Mouse (Mus musculus) embryo, embryonic 10.5 days (tissue): ENCODE data around the gene Gm20388.
"Not testable (repeated sequence)": the region's sequence is repeated elsewhere in the genome, so short reads cannot be mapped to it uniquely, and the experiment has no call there.

Experiments
- DNase-seq: peaks from one replicate; pipeline ENCODE4 v3.0.0-alpha.2; 2015; ENCODE audit warnings: low spot score

Gm20388 gene

DNA sequence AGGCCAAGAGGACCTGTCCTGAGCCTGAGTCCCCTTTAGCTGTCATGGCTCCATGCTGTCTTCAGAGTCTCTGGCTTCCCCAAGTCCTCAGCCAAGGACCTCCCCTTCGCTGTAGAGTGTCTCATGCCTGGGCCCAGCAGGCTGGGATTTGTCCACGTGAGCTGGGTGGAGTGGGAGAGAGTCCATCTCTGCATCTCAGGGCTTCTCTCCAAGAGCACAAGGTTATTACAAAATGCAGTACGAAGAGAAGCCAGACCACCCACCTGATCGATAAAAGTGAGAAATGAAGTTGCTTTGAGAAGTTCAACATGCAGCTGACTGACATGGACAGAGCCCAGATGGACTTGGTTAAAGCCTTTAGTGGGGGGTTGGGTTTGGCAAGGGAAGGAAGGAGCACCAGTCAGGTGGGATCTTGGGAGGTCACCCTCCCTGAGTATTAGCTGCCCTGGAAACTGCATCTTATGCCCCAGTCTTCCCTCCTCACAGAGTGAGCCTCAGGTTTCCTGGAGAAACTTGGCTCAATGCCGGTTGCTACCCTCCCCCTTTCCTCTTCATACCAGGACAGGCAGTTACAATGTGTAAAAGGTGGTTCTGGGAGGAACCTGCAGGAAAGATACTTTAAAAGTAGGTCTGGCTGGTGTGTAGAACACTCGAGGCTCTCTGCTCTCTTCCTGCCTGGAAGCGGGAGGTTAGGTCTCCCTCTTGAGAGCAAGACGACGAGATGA, 2705.7 kb downstream of the Gm20388 start:
- no peak for DNase-seq

- DNase-seq = peak; percentile 87
These were observed 2707.4 kb downstream of the Gm20388 start for GRCm38 (mm10) chr8:122617947-122618546.

DNA sequence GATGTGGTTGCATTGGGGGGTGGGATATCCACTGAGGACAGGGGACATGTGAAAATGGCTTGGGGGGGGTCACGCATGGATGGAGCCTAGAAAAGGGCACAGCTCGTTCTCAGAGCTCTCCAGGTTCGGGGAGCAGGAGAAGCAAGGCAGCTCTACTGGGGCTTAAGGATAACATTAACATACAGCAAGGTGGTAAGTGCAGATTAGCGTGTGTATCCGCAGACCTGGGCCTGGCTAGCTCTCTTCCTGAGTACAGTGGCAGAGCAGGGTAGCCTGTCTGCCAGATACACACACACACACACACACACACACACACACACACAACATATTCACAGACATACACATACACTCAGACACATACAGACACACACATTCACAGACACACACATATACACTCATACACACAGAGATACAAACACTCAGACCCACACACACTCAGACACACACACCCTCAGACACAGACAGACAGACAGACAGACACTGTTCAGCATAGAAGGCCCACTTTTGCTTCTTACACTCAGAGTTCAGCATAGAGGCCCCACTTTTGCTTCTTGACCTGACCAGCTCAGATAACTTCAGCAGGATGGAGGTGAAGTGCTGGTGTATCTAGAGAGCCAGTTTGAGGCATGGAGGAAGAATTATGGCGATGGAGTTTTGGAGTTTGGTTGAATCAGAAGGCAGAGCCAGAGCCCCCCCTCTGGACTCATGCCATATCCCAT, 2708.2 kb downstream of the Gm20388 start:
- no peak for DNase-seq

- DNase-seq = no peak
These were observed 2709.8 kb downstream of the Gm20388 start for GRCm38 (mm10) chr8:122620446-122620845.

GRCm38 (mm10) chr8:122622727-122623126, 2712.1 kb downstream of the Gm20388 start, which contains the start of gene Pabpn1l:
Pabpn1l (minus strand) TSS chr8:122622739.
- no peak for DNase-seq

DNA sequence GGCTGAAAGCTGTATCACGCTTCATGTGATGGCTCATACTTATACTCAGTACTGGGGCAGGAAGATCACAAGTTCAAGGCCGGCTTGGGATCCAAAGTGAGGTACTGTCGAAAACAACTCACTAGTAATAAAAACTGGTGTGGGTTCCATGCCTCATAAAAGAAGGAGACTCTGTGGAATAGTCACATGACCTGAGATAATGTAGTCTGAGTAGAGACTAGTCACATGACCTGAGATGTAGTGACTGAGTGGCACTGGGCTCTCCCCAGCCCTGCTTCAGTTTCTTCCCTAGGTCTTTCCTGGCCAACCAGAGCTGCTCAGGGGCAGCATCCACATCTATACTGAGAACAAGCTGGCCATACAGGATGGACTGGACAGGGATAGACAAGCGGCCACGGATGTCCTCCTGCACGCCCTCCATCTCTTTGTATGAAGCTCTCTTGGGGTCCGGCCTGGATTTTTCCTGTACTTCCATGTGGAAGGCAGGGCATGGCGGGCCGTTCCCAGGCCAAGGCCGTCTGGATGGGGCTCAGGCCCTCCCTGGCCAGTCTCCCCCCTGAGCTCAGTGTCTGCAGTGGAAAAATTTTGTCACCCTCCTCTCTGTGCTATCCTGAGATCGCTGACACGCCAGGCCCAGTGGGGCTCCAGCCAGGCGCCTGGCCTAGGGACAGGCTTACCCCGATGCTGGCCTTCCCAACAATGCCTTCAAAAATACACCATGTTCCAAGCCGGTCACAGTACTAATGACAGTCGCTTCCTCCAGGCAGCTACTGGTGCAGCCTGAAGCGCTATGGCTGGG, 2713.4 kb downstream of the Gm20388 start:
- DNase-seq = no peak

GRCm38 (mm10) chr8:122624653-122625052, 2714.0 kb downstream of the Gm20388 start:
- no peak for DNase-seq

- DNase-seq = no peak
These were observed 2715.2 kb downstream of the Gm20388 start for GRCm38 (mm10) chr8:122625811-122626210.

DNA sequence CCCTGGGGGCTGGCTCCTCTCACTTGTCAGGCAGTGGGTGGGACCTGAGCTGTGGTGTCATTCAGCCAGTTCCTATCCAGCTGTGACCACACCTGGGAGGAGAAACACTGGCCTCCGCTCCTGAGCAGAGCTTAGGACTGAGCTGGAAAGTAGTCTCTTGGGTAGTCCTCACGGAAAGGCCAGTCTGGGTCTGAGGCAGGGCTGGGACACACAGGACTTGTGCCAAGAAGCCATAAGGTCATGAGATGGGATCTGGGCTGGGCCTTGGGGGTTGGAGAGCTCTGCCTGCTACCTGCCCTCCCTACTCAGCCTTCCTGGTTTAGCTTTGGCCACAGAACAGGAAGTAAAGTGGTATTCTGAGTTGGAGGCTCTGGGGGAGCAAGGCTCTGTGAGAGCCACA, 2716.3 kb downstream of the Gm20388 start:
- DNase-seq = no peak

DNA sequence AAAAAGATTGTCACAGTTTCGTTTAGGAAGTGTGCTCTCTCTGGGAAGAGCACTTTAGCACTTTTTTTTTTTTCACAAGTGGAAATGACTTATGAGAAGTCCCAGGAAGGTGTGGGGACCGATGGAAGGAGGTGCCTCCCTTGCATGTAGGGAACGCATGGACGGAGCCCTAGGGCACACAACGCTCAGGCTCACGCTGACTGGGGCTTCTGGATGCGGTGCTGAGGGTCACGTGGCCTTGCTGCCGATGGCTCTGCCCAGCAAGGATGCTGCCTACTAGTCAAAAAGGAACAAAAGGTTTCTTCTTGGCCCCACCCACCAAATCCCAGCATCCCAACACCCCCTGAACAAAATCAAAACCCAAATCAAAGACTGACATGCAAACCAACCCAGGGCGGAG, 2718.7 kb downstream of the Gm20388 start:
- DNase-seq = no peak

- DNase-seq = no peak
These were observed 2720.1 kb downstream of the Gm20388 start for GRCm38 (mm10) chr8:122630696-122631095.

DNA sequence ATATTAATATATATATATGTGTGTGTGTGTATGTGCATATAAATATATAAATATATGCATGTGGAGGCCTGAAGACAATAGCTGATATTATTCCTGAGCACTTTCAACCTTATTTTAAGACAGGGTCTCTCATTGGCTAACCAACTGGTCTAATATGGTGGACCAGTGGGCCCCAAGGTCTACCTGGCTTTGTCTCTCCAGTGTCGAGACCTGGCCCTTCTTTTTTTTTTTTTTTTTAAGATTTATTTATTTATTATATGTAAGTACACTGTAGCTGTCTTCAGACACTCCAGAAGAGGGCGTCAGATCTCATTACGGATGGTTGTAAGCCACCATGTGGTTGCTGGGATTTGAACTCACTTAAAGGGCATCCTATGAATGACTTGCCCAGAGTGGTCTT, 2721.5 kb downstream of the Gm20388 start:
- DNase-seq = not testable (repeated sequence)

GRCm38 (mm10) chr8:122633205-122633604, 2722.6 kb downstream of the Gm20388 start:
- DNase-seq = no peak

DNA sequence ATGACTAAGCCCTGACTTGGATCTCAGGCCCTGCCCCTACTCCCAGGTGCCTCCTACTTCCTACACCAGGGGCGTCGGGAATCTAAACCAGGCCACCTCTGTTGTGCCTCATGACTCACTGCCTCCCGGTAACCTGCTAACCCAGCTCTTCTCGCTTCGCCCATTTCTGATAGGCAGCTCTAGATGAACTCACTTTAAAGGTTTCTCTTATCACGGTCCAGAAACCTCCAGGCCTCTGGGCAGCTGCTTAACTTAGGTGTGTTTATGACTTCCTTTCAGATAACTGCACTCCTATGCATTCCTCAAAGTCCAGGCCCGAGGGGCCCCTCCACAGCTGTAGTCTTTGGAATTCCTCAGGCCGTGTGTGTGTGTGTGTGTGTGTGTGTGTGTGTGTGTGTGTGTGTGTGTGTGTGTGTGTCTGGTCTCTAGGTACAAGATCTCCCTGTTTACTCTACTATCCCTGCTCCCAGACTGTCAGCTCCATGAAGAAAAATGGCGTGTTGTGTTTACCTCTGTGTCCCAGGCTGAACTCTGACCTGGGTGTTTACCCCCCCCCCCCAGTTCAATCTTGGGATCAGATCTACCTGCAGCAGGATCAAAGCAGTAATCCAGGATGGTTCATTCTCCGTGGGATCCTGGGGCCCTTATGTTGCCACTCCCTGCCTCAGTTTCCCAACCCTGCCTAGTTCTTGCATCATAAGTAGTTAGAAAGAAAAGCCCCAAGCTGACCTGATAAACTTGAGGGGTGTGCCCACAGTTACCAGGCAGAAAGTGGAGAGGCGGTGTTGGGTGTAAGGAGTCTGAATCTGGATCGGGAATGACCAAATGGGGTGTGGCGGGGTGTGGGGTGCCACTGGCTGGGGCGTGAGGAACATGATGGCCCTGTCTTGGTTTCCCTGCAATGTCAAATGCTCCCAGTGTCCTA, 2725.5 kb downstream of the Gm20388 start:
- no peak for DNase-seq

- no peak for DNase-seq
These were observed 2726.1 kb downstream of the Gm20388 start for GRCm38 (mm10) chr8:122636803-122637175.

- no peak for DNase-seq
These were observed 2726.6 kb downstream of the Gm20388 start for GRCm38 (mm10) chr8:122637230-122637629.

GRCm38 (mm10) chr8:122638601-122639000, 2728.0 kb downstream of the Gm20388 start:
- no peak for DNase-seq

DNA sequence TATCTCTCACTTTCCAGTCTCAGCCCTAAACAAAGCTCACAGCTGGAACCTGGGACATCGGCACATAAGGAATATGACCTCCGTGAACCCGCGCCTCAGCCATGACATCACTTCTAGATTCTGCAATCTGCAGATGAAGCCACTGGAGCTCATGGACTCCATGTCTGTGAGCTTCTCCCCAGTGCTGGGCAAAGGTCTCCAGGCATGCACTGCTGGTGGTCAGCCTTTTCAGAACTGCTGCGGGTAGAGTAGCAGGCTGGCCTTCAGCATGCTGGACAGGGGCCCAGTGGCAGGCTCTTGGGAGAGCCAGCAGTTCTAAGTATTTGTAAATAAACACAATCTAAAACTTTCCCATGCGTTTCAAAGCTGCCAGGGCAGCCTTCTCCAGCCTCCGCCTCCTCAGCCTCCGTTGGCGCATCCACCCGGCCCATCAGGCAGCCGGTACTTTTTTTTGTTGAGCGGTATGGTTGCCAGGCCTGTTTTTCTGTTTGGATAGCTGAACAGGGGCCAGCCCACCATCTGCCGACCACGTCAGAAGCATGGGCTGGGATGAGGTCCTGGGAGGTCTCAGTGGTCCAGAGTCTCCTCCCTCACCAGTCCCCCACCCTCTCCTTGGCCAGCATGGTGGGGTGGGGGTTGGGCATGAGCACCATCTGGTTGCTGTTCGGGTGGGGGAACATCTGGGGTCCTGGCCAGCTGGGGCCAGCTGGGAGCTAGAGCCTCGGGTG, 2729.0 kb downstream of the Gm20388 start:
- peak; percentile 60 for DNase-seq

DNA sequence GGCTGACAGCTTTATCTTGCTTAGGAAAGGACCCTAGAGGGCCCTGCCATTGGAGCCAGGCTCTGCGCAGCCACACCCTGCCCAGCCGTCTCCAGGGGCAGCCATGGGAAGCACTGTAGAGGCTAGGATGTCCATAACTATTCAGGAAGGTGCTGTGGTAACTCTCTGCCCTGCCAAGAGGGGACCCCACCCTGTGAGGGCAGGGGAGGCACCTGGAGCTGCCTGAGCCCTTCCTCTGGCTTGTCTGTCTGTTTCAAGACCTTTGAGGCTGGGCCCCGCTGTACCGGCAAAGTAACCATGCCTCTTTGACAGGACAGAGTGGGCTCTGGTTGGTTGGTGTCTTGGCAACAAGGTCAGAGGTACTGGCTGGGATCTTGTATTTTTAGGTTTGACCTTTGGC, 2730.2 kb downstream of the Gm20388 start:
- no peak for DNase-seq

DNA sequence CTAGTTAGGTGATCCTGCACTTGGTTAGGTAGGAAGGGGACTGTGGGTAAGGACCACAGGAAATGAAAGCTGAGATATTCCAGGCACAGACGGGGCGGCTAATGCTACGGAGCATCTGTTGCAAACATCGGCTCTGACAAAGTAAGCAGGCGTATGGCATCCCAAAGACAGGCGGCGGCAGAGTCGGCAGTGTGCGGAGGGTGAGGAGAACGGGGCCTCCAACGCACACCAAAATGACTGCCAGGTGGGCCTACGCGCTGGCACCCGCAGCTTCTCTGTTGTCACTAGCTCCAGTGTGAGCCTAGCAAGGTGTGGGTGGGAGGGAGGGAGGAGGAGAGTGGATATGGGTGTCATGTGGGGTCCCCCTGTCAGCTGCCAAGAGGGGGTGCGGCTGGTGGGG, 2730.8 kb downstream of the Gm20388 start:
- no peak for DNase-seq

DNA sequence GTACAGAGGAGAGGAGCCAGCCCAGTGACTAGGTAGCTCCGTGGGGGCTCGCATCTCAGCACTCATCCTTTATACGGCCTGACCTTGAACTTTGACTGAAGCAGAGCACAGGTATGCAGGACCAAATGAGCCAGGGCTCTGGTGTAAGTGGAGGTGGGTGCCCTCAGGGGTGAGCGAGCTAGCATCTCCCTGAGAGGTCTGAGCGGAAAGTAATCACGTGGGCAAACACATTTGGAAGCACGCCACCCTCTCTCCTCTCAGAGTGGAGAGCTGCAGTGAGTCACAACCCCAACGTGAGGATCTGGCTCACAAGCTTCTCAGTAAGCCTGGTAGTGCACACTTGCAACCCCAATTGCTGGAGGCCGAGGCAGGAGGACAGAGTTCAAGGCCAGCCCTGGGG, 2731.4 kb downstream of the Gm20388 start:
- no peak for DNase-seq
